Mouse (Mus musculus) liver, embryonic 14 days (tissue): ENCODE data around the gene Pkd2l1. TPM values are rescaled to one million over a fixed set of nuclear protein-coding genes. Genes with fewer than 3 reads are reported as not detected.

Experiments used
- polyA plus RNA-seq: library from polyadenylated mRNA; depleted of rRNA; stranded (reverse); fragments of >200 nt; gene quantifications from 2 replicates; pipeline ENCODE4 v1.2.3, GENCODE M21; 2012; rRNA removed

Pkd2l1 gene
- not detected in 2 replicates for polyA plus RNA-seq

GRCm38 (mm10) chr19:44192342-44192741, at the start of gene Pkd2l1:
Pkd2l1 (minus strand) TSS chr19:44192442.

GRCm38 (mm10) chr19:44203015-44203564, 10.8 kb upstream of the Pkd2l1 start, which contains the start of gene Scd3:
Scd3 (plus strand) TSS chr19:44203269.

GRCm38 (mm10) chr19:44145702-44146567, 46.3 kb downstream of the Pkd2l1 start, which contains the start of gene Bloc1s2:
Bloc1s2 (minus strand) TSS chr19:44146446.

GRCm38 (mm10) chr19:44135072-44135959, 56.9 kb downstream of the Pkd2l1 start, which contains the start of gene Cwf19l1:
Cwf19l1 (minus strand) TSS chr19:44135876.

GRCm38 (mm10) chr19:44106831-44107660, 85.2 kb downstream of the Pkd2l1 start, which contains the start of gene Chuk:
Chuk (minus strand) TSS chr19:44107480.

Other genes starting within 250 kb of the Pkd2l1 start
- 43.5 and 50.3 TPM in 2 replicates for gene Cpn1, start 205.9 kb downstream of the Pkd2l1 start, polyA plus RNA-seq
- 10.4 and 12.0 TPM in 2 replicates for gene Cyp2c23, start 163.2 kb downstream of the Pkd2l1 start, polyA plus RNA-seq
- 11.3 and 13.3 TPM in 2 replicates for gene Erlin1, start 122.7 kb downstream of the Pkd2l1 start, polyA plus RNA-seq
- 22.3 and 26.1 TPM in 2 replicates for gene Chuk, start 85.0 kb downstream of the Pkd2l1 start, polyA plus RNA-seq
- 9.0 and 10.2 TPM in 2 replicates for gene Cwf19l1, start 56.6 kb downstream of the Pkd2l1 start, polyA plus RNA-seq
- 27.3 and 33.5 TPM in 2 replicates for gene Bloc1s2, start 46.0 kb downstream of the Pkd2l1 start, polyA plus RNA-seq
- gene Scd3, start 10.8 kb upstream of the Pkd2l1 start, polyA plus RNA-seq: 0.01 TPM in 1 of 2 replicates, not detected in the other
- 87.0 and 90.6 TPM in 2 replicates for gene Scd2, start 101.2 kb upstream of the Pkd2l1 start, polyA plus RNA-seq
- 0.06 and 0.07 TPM in 2 replicates for gene Scd4, start 140.7 kb upstream of the Pkd2l1 start, polyA plus RNA-seq
- 21.0 and 23.2 TPM in 2 replicates for gene Scd1, start 215.4 kb upstream of the Pkd2l1 start, polyA plus RNA-seq